Mouse (Mus musculus) limb, embryonic 10.5 days (tissue): ENCODE measurements at regions not wholly inside any gene's neighbourhood (a gene's known extent, or its start where the extent isn't known, plus 50 kb on each side); places are given as distances from the start of the nearest gene placed in this dataset.
"Not testable (repeated sequence)": the region's sequence is repeated elsewhere in the genome, so short reads cannot be mapped to it uniquely, and the experiment has no call there.

Experiments used
- DNase-seq: peaks from one replicate; pipeline ENCODE4 v3.0.0-alpha.2; 2017; ENCODE audit warnings: low spot score
- H3K27ac ChIP-seq: fragments of 300-500 bp; sonication (generic); 2 replicates; pipeline ENCODE4 v1.5.1; 2016; ENCODE audit warnings: mild to moderate bottlenecking
- H3K27me3 ChIP-seq: fragments of 300-500 bp; sonication (generic); 2 replicates; pipeline ENCODE4 v1.6.1; 2016; ENCODE audit warnings: low read depth, mild to moderate bottlenecking; ENCODE audit not compliant: poor library complexity, severe bottlenecking
- H3K36me3 ChIP-seq: fragments of 300-500 bp; sonication (generic); 2 replicates; pipeline ENCODE4 v1.6.1; 2016; ENCODE audit warnings: mild to moderate bottlenecking, moderate library complexity
- H3K4me1 ChIP-seq: fragments of 300-500 bp; sonication (generic); 2 replicates; pipeline ENCODE4 v1.6.1; 2016
- H3K4me3 ChIP-seq: fragments of 300-500 bp; sonication (generic); 2 replicates; pipeline ENCODE4 v1.5.1; 2016; ENCODE audit warnings: mild to moderate bottlenecking, moderate library complexity
- H3K9me3 ChIP-seq: fragments of 300-500 bp; sonication (generic); replicated peaks from 2 replicates; pipeline ENCODE4 v1.6.1; 2016; ENCODE audit warnings: mild to moderate bottlenecking
- WGBS: fragments of 180-500 bp; shearing (Covaris S2); methylation state at CpG from one replicate; pipeline ENCODE4 v1.1.7; 2016; 5-methylcytosine and 5-hydroxymethylcytosine counted together

DNA sequence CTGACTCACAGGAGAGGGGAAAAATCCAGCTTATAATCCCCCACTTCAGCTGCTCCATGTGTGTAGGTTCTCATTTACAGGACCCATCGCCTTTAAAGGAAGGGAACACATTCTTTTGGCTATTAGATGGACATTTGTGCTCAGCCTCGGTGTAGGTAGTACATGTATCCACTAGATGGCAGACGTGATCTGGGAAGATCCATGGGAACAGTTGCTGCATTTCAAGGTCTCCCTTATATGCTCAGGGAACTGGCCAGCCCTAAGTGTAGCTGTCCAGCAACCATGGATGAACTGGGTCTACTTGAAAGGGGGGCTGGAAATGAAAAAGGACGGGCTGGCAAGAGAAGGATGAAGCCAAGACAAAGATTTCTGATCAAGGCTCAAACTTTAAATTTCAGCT, 124.0 kb downstream of the Akain1 start:
- Histone ChIP-seq H3K4me3 (no peak overlapping the region), H3K36me3 (no peaks in the 10 kb centered on the region), H3K4me1 (peaks cover 7% of the 10 kb centered on the region), H3K27ac (no peak overlapping the region), H3K27me3 (no peaks in the 10 kb centered on the region), H3K9me3 (no peaks in the 10 kb centered on the region)
- WGBS, result 25% methylated on average over 4 of the region's 4 CpGs
- DNase-seq, result peak; percentile 59

DNA sequence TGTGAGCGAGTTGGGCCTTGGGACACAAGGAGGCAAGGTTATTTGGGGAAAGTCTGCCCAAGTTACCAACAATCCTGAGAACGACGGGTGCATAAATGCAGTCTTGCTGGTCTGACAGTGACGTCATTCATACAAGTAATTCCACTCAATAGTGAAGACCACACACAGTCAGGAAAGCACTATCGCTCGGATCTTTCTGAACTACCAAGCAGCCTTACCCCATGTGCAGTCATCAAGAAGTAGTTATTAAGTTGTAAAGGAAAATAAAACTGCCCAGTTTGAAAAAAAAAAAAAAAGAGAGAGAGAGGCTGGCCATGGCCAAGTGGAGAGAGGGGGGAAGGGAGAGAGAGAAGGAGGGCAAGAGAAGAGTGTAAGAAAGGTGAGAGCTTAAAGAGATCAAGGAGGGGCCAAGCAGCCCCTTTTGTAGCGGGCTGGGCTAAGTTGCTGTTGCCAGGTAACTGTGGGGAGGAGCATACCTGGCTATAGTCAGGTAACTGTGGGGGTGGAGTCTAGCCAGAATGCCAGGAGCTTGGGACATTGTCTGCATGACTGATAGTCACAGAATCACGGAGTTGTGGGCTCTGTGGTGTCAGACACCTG, 132.0 kb downstream of the Akain1 start:
- not testable (repeated sequence) for H3K9me3 ChIP-seq, H3K4me3 ChIP-seq, DNase-seq, H3K4me1 ChIP-seq, H3K27ac ChIP-seq, H3K36me3 ChIP-seq, H3K27me3 ChIP-seq
- 72% methylated on average over 8 of the region's 8 CpGs for WGBS

DNA sequence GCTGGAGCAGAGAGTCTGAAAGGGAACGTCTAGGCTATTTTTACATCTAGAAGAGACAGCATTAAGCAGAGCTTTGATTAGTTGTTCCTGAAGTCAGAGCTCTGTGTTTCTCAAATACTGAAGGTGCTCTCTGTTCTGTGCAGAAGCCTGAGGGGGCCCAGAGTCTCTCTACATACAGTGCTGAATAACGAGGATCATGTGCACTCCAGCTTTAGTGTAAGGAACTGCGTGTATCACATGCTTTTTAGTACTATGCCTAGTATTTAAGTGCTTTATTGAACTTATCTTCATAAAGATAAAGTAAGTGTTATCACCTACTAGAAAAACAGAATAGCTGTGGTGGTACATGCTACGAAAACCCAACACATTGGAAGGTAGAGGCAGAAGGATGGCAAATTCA, 151.4 kb downstream of the Akain1 start:
- WGBS, result 82% methylated on average over 4 of the region's 4 CpGs
- no peaks in the 10 kb centered on the region for H3K9me3 ChIP-seq
- no peaks in the 10 kb centered on the region for H3K36me3 ChIP-seq
- no peak overlapping the region for H3K27ac ChIP-seq
- no peaks in the 10 kb centered on the region for H3K4me1 ChIP-seq
- H3K4me3 ChIP-seq, result no peak overlapping the region
- no peaks in the 10 kb centered on the region for H3K27me3 ChIP-seq
- no peak for DNase-seq

DNA sequence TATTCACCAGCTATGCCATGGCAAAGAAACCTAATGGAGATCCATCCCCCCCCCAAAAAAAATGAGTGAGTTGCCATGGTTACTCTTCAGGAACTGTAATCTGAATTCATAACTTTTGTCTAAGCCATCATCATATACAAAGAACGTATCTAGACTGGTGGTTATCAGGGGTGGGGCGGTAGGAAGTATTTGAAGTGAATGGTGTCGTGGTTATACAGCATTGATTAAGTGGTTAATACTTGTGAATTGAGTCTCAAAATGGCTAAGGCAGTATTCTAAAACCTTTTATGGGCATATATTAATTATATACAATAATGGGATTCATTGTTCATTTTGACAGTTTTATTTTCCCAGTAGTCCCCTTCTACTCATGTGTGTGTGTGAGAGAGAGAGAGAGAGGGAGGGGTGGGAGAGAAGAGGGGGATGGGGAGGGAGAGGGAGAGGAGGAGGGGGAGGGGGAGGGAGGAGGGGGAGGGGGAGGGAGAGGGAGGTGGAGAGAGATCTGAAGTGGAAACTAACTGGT, 158.7 kb downstream of the Akain1 start:
- WGBS, result 89% methylated on average over 3 of the region's 3 CpGs
- Histone ChIP-seq H3K27me3 (no peaks in the 10 kb centered on the region), H3K27ac (no peak overlapping the region), H3K4me3 (no peak overlapping the region), H3K9me3 (no peaks in the 10 kb centered on the region), H3K4me1 (no peaks in the 10 kb centered on the region), H3K36me3 (no peaks in the 10 kb centered on the region)
- no peak for DNase-seq

DNA sequence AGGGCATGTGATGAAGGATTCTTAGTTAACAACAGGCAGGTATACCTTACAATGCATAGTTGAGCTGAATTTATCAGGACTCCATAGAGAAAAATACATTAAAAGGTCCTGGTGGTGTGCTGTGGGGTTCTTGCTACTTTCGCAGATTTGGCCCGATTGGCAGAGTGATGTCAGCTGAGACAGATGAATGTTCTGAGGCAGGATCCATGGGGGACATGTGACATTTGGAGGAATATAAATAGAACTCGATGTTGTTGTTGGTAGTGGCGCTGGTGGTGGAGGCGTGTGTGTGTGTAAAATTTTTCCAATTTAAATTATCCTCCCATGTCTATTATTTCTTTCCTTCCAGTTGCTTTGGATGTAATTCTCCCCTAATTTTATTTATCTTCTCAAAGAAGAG, 159.3 kb downstream of the Akain1 start:
- no peaks in the 10 kb centered on the region for H3K36me3 ChIP-seq
- H3K27me3 ChIP-seq, result no peaks in the 10 kb centered on the region
- DNase-seq, result no peak
- 91% methylated on average over 5 of the region's 5 CpGs for WGBS
- H3K4me1 ChIP-seq, result no peaks in the 10 kb centered on the region
- H3K27ac ChIP-seq, result no peak overlapping the region
- H3K4me3 ChIP-seq, result no peak overlapping the region
- no peaks in the 10 kb centered on the region for H3K9me3 ChIP-seq

DNA sequence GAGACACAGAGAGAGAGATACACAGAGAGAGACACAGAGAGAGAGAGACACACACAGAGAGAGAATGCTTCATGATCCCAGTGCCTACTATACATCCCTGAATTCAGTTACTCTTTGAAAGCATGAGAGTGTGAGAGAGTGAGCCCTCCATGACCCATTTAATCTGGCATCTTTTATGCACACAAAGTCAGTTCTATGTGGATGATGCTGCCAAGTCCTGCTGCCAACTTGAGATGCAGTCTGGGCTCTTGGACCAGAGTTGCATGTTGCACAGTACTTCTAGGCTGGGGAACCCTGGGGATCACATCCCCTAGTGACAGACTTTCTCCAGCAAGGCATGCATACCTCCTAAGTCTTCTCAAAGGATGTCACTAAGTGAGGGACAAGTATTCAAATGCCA, 164.5 kb downstream of the Akain1 start:
- no peak for DNase-seq
- H3K27ac ChIP-seq, result no peak overlapping the region
- no peaks in the 10 kb centered on the region for H3K27me3 ChIP-seq
- H3K4me3 ChIP-seq, result no peak overlapping the region
- no peaks in the 10 kb centered on the region for H3K4me1 ChIP-seq
- no peaks in the 10 kb centered on the region for H3K9me3 ChIP-seq
- H3K36me3 ChIP-seq, result no peaks in the 10 kb centered on the region

DNA sequence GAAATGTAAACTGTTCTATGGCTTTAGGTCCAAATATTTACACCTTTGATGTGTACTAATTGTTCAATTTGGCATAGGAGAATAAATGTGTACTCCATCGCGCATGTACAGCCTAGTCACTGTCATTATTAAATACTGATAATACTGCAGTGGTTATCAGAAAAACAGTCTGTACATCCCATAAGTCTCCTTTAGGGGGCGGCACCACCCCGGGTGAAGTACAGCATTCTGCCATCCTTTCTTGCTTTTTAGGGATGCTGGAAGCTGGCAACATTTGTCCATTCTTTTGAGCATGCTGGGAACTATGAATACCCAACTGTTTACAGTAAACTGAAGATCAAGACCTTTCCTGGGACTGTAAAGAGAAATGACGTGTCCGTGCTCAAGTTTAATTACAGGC, 165.6 kb downstream of the Akain1 start:
- no peak for DNase-seq

DNA sequence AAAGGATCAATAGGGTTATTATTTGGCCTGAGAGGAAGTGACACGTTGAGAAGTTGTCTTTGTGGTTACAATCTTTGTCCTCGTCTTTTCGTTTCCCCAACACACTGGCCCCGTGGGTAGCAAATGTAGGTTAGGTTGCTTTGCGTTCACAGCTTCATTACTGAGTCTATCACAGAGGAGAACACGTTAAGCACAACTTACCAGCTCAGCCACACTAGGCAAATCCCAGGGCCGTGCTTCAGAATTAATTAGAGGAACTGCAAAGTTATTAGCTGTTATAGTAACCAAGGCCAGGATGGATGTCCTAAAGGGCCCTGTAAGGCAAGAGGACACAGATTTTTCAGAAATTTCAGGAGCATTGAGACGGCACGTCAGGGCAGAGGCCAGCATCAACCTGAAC, 166.3 kb downstream of the Akain1 start:
- 89% methylated on average over 9 of the region's 9 CpGs for WGBS
- Histone ChIP-seq H3K27me3 (no peaks in the 10 kb centered on the region), H3K4me1 (no peaks in the 10 kb centered on the region), H3K9me3 (no peaks in the 10 kb centered on the region), H3K27ac (no peak overlapping the region), H3K36me3 (no peaks in the 10 kb centered on the region), H3K4me3 (no peak overlapping the region)
- DNase-seq, result no peak

More for the DNA sequence above, 165.6 kb downstream of the Akain1 start:
- H3K4me3 ChIP-seq, result no peak overlapping the region
- H3K9me3 ChIP-seq, result no peaks in the 10 kb centered on the region
- no peaks in the 10 kb centered on the region for H3K4me1 ChIP-seq
- WGBS, result 67% methylated on average over 6 of the region's 6 CpGs
- no peaks in the 10 kb centered on the region for H3K36me3 ChIP-seq
- H3K27me3 ChIP-seq, result no peaks in the 10 kb centered on the region
- no peak overlapping the region for H3K27ac ChIP-seq

DNA sequence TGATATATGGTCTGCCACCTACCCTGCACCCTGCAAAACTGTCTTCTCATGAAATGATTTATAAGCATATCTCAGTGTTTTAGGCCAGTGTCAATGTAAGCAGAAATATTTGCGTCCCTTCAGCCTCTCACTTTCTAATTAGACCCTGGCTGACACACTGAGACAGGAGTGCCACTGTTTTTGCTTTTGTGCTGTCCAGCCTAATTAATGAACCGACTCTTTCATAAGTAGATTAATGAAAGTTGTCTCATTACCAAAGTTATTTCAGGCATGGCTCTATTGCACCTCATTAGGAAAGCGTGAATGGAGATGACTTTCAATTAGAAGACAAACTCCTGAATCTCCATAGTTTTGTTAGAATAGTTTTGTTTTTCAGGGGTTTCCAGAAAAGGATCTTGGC, 192.3 kb downstream of the Akain1 start:
- DNase-seq, result no peak
- 74% methylated on average over 3 of the region's 3 CpGs for WGBS
- no peaks in the 10 kb centered on the region for H3K9me3 ChIP-seq
- H3K27ac ChIP-seq, result no peak overlapping the region
- H3K36me3 ChIP-seq, result no peaks in the 10 kb centered on the region
- no peaks in the 10 kb centered on the region for H3K4me1 ChIP-seq
- no peak overlapping the region for H3K4me3 ChIP-seq
- H3K27me3 ChIP-seq, result no peaks in the 10 kb centered on the region

DNA sequence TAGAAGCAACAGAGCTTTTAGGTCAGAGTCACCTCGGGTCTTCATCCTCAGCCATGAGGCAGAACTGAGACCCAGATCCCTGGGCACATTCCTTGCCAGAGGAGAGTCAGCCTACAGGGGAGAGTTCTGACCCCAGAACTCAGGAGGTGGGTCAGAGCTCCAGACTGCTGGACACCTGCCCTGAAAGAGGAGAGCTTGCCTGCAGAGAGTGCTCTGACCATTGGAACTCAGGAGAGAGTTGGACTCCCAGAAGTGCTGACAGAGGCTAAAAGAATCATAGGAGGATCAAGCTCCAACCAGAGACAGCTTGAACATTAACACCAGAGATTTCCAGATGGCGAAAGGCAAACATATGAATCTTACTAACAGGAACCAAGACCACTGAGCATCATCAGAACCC, 211.4 kb downstream of the Akain1 start:
- H3K4me1 ChIP-seq, H3K36me3 ChIP-seq, H3K27me3 ChIP-seq, H3K27ac ChIP-seq, H3K4me3 ChIP-seq, DNase-seq, H3K9me3 ChIP-seq: not testable (repeated sequence)
- 85% methylated on average over 2 of the region's 2 CpGs for WGBS

DNA sequence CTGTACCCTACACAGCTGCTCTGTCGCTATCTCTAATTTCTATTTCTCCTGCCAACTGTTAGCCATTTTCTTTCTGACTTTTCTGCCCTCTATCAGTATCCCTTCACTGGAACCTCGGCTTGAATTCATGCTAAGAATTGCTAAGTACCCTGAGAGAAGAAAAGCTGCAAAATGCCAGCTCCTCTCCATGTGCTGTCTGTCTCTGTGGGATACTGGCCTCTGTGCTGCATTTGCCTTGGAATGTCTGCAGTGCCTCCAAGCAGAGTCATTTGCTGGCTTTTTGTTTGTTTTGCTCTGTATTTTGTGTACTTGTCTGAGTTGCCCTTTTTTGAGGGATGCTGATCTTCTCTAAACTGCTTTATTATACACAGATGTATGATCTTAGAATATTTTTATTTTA, 215.5 kb downstream of the Akain1 start:
- Histone ChIP-seq H3K4me3 (no peak overlapping the region), H3K4me1 (no peaks in the 10 kb centered on the region), H3K27me3 (no peaks in the 10 kb centered on the region), H3K36me3 (no peaks in the 10 kb centered on the region), H3K9me3 (0 out of 2 replicates have a peak, but pooled peaks cover 2% of the 10 kb centered on the region), H3K27ac (no peak overlapping the region)
- WGBS, result 62% methylated on average over 2 of the region's 2 CpGs
- DNase-seq, result no peak

DNA sequence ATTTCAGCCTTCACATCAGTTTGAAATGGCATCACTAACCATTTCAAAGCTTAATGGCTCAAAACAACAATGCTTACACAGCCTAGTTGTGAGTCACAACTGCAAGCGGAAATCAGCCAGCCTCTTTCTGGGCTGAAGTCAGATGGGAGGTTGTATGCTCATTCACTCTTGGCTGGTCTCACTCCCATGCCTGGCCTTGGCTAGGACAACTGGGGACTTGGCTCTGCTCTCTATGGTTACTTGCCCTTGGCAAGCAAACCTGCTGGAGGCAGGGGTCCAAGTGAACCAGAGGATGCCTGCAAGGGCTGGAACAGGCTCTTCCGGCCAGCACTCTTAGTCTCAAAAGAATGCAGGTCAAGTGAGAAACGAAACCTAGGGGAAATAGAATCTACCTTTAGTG, 233.4 kb downstream of the Akain1 start:
- Histone ChIP-seq H3K27me3 (no peaks in the 10 kb centered on the region), H3K9me3 (no peaks in the 10 kb centered on the region), H3K36me3 (no peaks in the 10 kb centered on the region), H3K4me3 (no peak overlapping the region), H3K4me1 (no peaks in the 10 kb centered on the region), H3K27ac (no peak overlapping the region)
- DNase-seq, result no peak
- WGBS, result 92% methylated on average over 3 of the region's 3 CpGs

DNA sequence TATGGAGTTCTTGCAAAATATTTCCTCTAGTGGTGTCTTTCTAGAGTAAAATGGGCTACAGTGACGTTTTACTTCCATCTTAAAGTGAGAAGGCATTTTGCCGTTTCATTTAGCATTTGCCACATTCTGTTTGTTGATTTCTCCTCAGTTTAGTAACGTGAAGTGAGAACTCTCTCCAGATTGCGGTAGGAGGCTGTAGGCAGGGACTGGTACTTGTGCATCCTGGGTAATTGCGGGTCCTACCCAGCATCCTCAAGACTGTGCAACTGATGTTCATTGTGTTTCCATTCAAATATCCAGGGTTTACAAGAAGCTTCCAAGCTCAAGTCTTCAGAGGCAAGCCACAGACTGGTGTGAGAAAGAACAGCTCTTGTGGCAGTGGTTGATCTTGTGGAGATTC, 244.0 kb downstream of the Akain1 start:
- no peak for DNase-seq
- no peaks in the 10 kb centered on the region for H3K4me1 ChIP-seq
- H3K4me3 ChIP-seq, result no peak overlapping the region
- H3K9me3 ChIP-seq, result no peaks in the 10 kb centered on the region
- 87% methylated on average over 5 of the region's 5 CpGs for WGBS
- no peaks in the 10 kb centered on the region for H3K36me3 ChIP-seq
- no peaks in the 10 kb centered on the region for H3K27me3 ChIP-seq
- H3K27ac ChIP-seq, result no peak overlapping the region

DNA sequence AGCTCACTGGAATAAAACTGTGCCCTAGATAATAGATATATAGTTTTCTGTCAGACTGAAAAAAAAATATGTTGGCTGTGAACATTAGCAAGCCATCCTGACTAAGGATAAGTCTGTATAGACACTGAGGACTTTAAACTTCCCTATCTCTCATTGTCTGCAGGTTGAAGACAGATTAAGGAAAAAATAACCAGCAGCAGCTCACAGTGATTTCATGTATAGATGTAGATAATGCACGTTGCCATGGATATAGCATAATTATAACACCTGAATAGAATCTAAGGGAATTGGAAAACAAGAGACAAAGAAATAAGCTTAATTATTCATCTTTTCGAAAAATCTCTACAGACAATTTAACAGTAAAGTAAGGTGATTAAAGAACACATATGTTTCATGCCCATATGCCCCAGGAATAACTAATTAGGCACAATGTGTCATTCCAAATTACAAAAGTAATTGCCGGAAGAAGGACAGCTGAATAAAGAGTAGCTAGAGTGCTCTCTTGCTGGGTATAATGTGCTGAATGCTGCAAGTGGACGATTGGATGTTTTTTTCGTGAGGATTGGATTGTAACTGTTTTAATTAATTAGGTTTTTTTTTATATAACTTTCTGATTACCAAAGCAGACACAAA, 246.6 kb downstream of the Akain1 start:
- H3K4me1 ChIP-seq, result no peaks in the 10 kb centered on the region
- H3K27ac ChIP-seq, result no peak overlapping the region
- H3K27me3 ChIP-seq, result no peaks in the 10 kb centered on the region
- H3K4me3 ChIP-seq, result no peak overlapping the region
- H3K9me3 ChIP-seq, result no peaks in the 10 kb centered on the region
- H3K36me3 ChIP-seq, result no peaks in the 10 kb centered on the region
- no peak for DNase-seq
- whole genome bisulfite sequencing, result 86% methylated on average over 5 of the region's 5 CpGs
